Mouse (Mus musculus) liver, embryonic 11.5 days (tissue): Measurements from ENCODE around the gene Gm29776. TPM values are rescaled to one million over a fixed set of nuclear protein-coding genes. Genes with fewer than 3 reads are reported as not detected.
A peak's percentile ranks its signal among the peaks of the same experiment; 100 is the strongest.

Experiments used
- ATAC-seq: fragments of 200-750 bp; cut with Nextera tagmentation; replicated peaks from 2 replicates; pipeline ENCODE4 v1.8.0; 2017; ENCODE audit warnings: moderate number of reproducible peaks, mild to moderate bottlenecking, moderate TSS enrichment, moderate library complexity; ENCODE audit not compliant: low FRiP score
- DNase-seq: peaks from one replicate; pipeline ENCODE4 v3.0.0-alpha.2; 2017; ENCODE audit warnings: low spot score
- H3K27ac ChIP-seq: fragments of 300-500 bp; sonication (generic); 2 replicates; pipeline ENCODE4 v1.5.1; 2014; ENCODE audit warnings: mild to moderate bottlenecking, low read depth, low read length, control low read depth
- H3K27me3 ChIP-seq: fragments of 300-500 bp; sonication (generic); replicated peaks from 2 replicates; pipeline ENCODE4 v1.6.1; 2014; ENCODE audit warnings: low read length, mixed read lengths; ENCODE audit not compliant: control insufficient read depth, insufficient read depth
- H3K36me3 ChIP-seq: fragments of 300-500 bp; sonication (generic); 2 replicates; pipeline ENCODE4 v1.6.1; 2014; ENCODE audit warnings: mild to moderate bottlenecking, low read length, moderate library complexity, mixed read lengths; ENCODE audit not compliant: control insufficient read depth, insufficient read depth
- H3K4me1 ChIP-seq: fragments of 300-500 bp; sonication (generic); replicated peaks from 2 replicates; pipeline ENCODE4 v1.6.1; 2014; ENCODE audit warnings: low read length, mixed read lengths; ENCODE audit not compliant: control insufficient read depth, insufficient read depth
- H3K4me2 ChIP-seq: fragments of 300-500 bp; sonication (generic); 2 replicates; pipeline ENCODE4 v1.6.1; 2014; ENCODE audit warnings: mild to moderate bottlenecking, control low read depth, moderate library complexity
- H3K4me3 ChIP-seq: fragments of 300-500 bp; sonication (generic); 2 replicates; pipeline ENCODE4 v1.5.1; 2014; ENCODE audit warnings: low read depth, low read length, control low read depth
- H3K9ac ChIP-seq: fragments of 300-500 bp; sonication (generic); 2 replicates; pipeline ENCODE4 v1.6.1; 2014; ENCODE audit warnings: low read depth, low read length, control low read depth
- H3K9me3 ChIP-seq: fragments of 300-500 bp; sonication (generic); 2 replicates; pipeline ENCODE4 v1.6.1; 2016; ENCODE audit warnings: low read length, inconsistent platforms, mixed read lengths; ENCODE audit not compliant: control insufficient read depth
- WGBS: fragments of 180-500 bp; shearing (Covaris S2); extraction: QIAGEN DNeasy Blood & Tissue Kit; methylation state at CpG from one replicate; pipeline ENCODE4 v1.1.7; 2014; 5-methylcytosine and 5-hydroxymethylcytosine counted together
- polyA plus RNA-seq: library from polyadenylated mRNA; unstranded; fragments of >200 nt; fragmentation: Nextera tagmentation; extraction: Ambion mirVana; gene quantifications from 2 replicates; pipeline ENCODE4 v1.2.1, GENCODE M21; 2014

Gm29776 gene
- 0.07 TPM in 1 of 2 replicates, not detected in the other for polyA plus RNA-seq

DNA sequence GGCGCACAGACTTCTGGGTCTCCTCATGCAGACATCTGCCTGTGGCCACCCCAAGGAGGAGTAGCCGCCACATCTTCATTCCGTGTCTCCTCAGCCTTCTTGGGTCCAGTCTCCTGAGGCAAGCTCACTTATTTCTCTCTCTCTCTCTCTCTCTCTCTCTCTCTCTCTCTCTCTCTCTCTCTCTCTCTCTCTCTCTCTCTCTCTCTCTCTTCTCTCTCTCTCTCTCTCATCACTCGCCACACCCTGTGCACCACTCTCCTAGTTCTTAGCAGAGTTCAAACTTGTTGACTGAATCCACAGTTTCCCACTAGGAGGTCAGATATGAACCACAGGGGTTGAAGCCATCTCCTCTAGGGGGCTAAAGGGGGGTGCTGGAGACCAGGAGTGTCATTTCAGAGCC is at the start of gene Gm29776:
Gene Gm29776 (minus strand): TSS at position 101 of the 400 bp plus-strand sequence.
- DNase-seq (no peak), ATAC-seq (no peak)
- 63% methylated on average over 4 of the region's 4 CpGs for WGBS
- Histone ChIP-seq H3K9ac (no peak within 1 kb of the TSS), H3K4me3 (no peak within 1 kb of the TSS), H3K27ac (no peak within 1 kb of the TSS), H3K4me2 (no peak within 1 kb of the TSS), H3K27me3 (peaks cover 21% of the 10 kb centered on the region), H3K36me3 (no peaks in the 10 kb centered on the region), H3K9me3 (no peaks in the 10 kb centered on the region), H3K4me1 (0 out of 2 replicates have a peak, but pooled peaks cover 2% of the 10 kb centered on the region)

DNA sequence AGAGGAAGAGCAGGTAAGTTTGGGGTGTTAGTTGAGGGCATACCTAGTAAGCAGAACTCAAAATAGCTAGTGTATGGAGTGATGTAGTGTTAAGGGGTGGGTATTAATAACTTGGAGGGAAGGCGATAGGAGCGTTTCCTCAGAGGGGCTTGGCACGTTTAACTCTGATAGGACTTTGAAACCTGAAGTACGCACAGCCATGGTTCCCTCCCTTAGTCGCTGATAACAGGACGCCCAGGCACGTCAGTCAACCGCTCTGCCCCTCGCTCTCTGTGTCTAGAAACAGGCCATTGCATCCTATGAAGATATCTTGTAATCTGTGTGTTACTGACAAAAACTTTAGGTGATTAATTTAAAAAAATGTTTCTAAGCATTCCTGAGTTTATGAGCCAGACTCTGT is 47.4 kb upstream of the Gm29776 start:
- Histone ChIP-seq H3K4me1 (no peaks in the 10 kb centered on the region; the same call in 1 of the 2 replicates), H3K27me3 (no peaks in the 10 kb centered on the region), H3K9ac (no peak overlapping the region), H3K4me2 (no peak overlapping the region), H3K4me3 (no peak overlapping the region), H3K36me3 (no peaks in the 10 kb centered on the region), H3K9me3 (no peaks in the 10 kb centered on the region), H3K27ac (no peak overlapping the region)
- WGBS = 54% methylated on average over 9 of the region's 9 CpGs
- ATAC-seq (0 out of 2 replicates have a peak, but pooled peaks have one; percentile 41), DNase-seq (no peak)

DNA sequence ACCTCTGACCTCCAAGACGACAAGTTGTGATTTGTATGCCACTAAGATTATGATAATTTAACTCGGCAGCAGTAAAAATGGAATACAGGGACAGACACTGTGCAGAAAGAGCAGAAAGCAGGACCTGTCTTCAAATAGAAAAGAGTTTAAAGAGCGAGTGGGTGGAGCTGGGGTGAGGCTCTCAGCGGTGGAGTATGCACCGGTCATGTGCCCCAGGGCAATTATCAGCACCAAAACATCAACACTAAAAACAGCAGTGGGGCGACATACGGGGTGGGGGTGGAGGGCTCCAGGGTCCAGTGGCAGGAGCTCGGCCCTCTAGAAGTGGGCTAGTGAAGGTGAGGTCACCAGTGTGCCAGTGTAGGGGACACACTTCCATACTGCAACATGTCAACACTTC is 45.8 kb upstream of the Gm29776 start:
- H3K9me3 ChIP-seq = no peaks in the 10 kb centered on the region
- no peaks in the 10 kb centered on the region for H3K27me3 ChIP-seq
- DNase-seq (no peak), ATAC-seq (no peak)
- no peak overlapping the region for H3K9ac ChIP-seq
- no peak overlapping the region for H3K27ac ChIP-seq
- H3K4me1 ChIP-seq = no peaks in the 10 kb centered on the region; the same call in 1 of the 2 replicates
- no peaks in the 10 kb centered on the region for H3K36me3 ChIP-seq
- H3K4me2 ChIP-seq = no peak overlapping the region
- no peak overlapping the region for H3K4me3 ChIP-seq
- WGBS = 58% methylated on average over 8 of the region's 8 CpGs

GRCm38 (mm10) chr14:54742375-54742774 is 43.7 kb upstream of the Gm29776 start:
- no peak for ATAC-seq
- Histone ChIP-seq H3K27ac (no peak overlapping the region), H3K4me2 (no peak overlapping the region), H3K36me3 (no peaks in the 10 kb centered on the region), H3K27me3 (no peaks in the 10 kb centered on the region), H3K9me3 (no peaks in the 10 kb centered on the region), H3K4me1 (no peaks in the 10 kb centered on the region; the same call in 1 of the 2 replicates), H3K9ac (no peak overlapping the region), H3K4me3 (no peak overlapping the region)
- no peak for DNase-seq
- 56% methylated on average over 2 of the region's 2 CpGs for WGBS

- ATAC-seq (no peak), DNase-seq (no peak)
- H3K4me1 ChIP-seq = no peaks in the 10 kb centered on the region; the same call in 1 of the 2 replicates
- H3K27me3 ChIP-seq = no peaks in the 10 kb centered on the region
- no peak overlapping the region for H3K27ac ChIP-seq
- H3K9me3 ChIP-seq = no peaks in the 10 kb centered on the region
- no peaks in the 10 kb centered on the region for H3K36me3 ChIP-seq
- no peak overlapping the region for H3K9ac ChIP-seq
- H3K4me2 ChIP-seq = no peak overlapping the region
- WGBS = 85% methylated on average over 6 of the region's 6 CpGs
- H3K4me3 ChIP-seq = no peak overlapping the region
These were observed 43.1 kb upstream of the Gm29776 start for GRCm38 (mm10) chr14:54741721-54742120.

DNA sequence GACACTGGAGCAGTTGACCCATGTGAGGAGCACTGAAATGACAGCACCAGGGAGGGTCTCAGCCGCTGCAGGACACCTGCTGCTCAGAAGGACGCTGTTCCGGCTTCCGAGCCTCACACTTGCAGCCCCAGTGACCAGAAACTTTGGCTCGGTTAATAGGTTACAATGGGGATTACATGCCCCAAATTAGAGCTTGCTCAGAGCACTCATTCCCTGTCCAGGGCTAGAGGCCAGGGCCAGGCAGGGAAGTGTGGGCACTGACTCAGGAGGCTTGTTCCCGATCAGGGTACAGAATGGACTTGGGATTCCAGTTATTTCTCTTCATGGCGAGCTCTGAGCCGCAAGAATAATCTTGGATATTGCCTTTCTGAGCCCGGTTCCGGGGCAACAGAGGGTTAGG is 39.0 kb upstream of the Gm29776 start:
- Histone ChIP-seq H3K9ac (no peak overlapping the region), H3K27ac (no peak overlapping the region), H3K4me3 (no peak overlapping the region), H3K4me2 (no peak overlapping the region), H3K9me3 (no peaks in the 10 kb centered on the region), H3K36me3 (no peaks in the 10 kb centered on the region), H3K4me1 (no peaks in the 10 kb centered on the region), H3K27me3 (no peaks in the 10 kb centered on the region)
- ATAC-seq (no peak), DNase-seq (no peak)
- WGBS = 86% methylated on average over 10 of the region's 10 CpGs

GRCm38 (mm10) chr14:54736555-54737552 is 38.2 kb upstream of the Gm29776 start:
- no peak overlapping the region for H3K9ac ChIP-seq
- H3K27me3 ChIP-seq = no peaks in the 10 kb centered on the region
- DNase-seq = no peak
- no peak overlapping the region for H3K4me2 ChIP-seq
- H3K4me1 ChIP-seq = no peaks in the 10 kb centered on the region
- ATAC-seq = no peak
- WGBS = 69% methylated on average over 14 of the region's 14 CpGs
- no peaks in the 10 kb centered on the region for H3K36me3 ChIP-seq
- H3K9me3 ChIP-seq = no peaks in the 10 kb centered on the region
- no peak overlapping the region for H3K4me3 ChIP-seq
- H3K27ac ChIP-seq = no peak overlapping the region

- ATAC-seq = no peak
- no peak overlapping the region for H3K27ac ChIP-seq
- no peak overlapping the region for H3K4me3 ChIP-seq
- no peaks in the 10 kb centered on the region for H3K36me3 ChIP-seq
- no peaks in the 10 kb centered on the region for H3K9me3 ChIP-seq
- WGBS = 52% methylated on average over 4 of the region's 4 CpGs
- no peaks in the 10 kb centered on the region for H3K27me3 ChIP-seq
- H3K4me1 ChIP-seq = no peaks in the 10 kb centered on the region
- DNase-seq = no peak
- no peak overlapping the region for H3K4me2 ChIP-seq
- no peak overlapping the region for H3K9ac ChIP-seq
These were observed 36.6 kb upstream of the Gm29776 start for GRCm38 (mm10) chr14:54735221-54735620.
